Mouse (Mus musculus) stomach, embryonic 16.5 days (tissue): Measurements from ENCODE around the gene Timp3. TPM values are rescaled to one million over a fixed set of nuclear protein-coding genes. Genes with fewer than 3 reads are reported as not detected.

Experiments used
- ATAC-seq: fragments of 200-750 bp; cut with Nextera tagmentation; 2 replicates; pipeline ENCODE4 v1.8.0; 2017; ENCODE audit warnings: moderate number of reproducible peaks, moderate TSS enrichment; ENCODE audit not compliant: insufficient read depth, low FRiP score
- H3K27ac ChIP-seq: fragments of 300-500 bp; sonication (generic); 2 replicates; pipeline ENCODE4 v1.5.1; 2014; ENCODE audit warnings: low read length
- H3K27me3 ChIP-seq: fragments of 300-500 bp; sonication (generic); 2 replicates; pipeline ENCODE4 v1.6.1; 2014; ENCODE audit warnings: low read length, control low read depth, mixed read lengths; ENCODE audit not compliant: control insufficient read depth, insufficient read depth
- H3K36me3 ChIP-seq: fragments of 300-500 bp; sonication (generic); 2 replicates; pipeline ENCODE4 v1.6.1; 2014; ENCODE audit warnings: low read length; ENCODE audit not compliant: control insufficient read depth, insufficient read depth
- H3K4me1 ChIP-seq: fragments of 300-500 bp; sonication (generic); 2 replicates; pipeline ENCODE4 v1.6.1; 2014; ENCODE audit warnings: low read length, control low read depth, mixed read lengths; ENCODE audit not compliant: control insufficient read depth, insufficient read depth
- H3K4me2 ChIP-seq: fragments of 300-500 bp; sonication (generic); 2 replicates; pipeline ENCODE4 v1.6.1; 2014; ENCODE audit warnings: low read depth, low read length, mixed read lengths
- H3K4me3 ChIP-seq: fragments of 300-500 bp; sonication (generic); replicated peaks from 2 replicates; pipeline ENCODE4 v1.5.1; 2014; ENCODE audit warnings: mild to moderate bottlenecking, low read length
- H3K9ac ChIP-seq: fragments of 300-500 bp; sonication (generic); 2 replicates; pipeline ENCODE4 v1.6.1; 2014; ENCODE audit warnings: low read length
- H3K9me3 ChIP-seq: fragments of 300-500 bp; sonication (generic); replicated peaks from 2 replicates; pipeline ENCODE4 v1.6.1; 2016; ENCODE audit warnings: low read length, control low read depth; ENCODE audit not compliant: control insufficient read depth
- WGBS: fragments of 180-500 bp; shearing (Covaris S2); extraction: QIAGEN DNeasy Blood & Tissue Kit; methylation state at CpG from one replicate; pipeline ENCODE4 v1.1.7; 2014; 5-methylcytosine and 5-hydroxymethylcytosine counted together
- polyA plus RNA-seq: library from polyadenylated mRNA; unstranded; fragments of >200 nt; fragmentation: Nextera tagmentation; extraction: Ambion mirVana; gene quantifications from 2 replicates; pipeline ENCODE4 v1.2.1, GENCODE M21; 2015

Gene Timp3
- polyA plus RNA-seq, 1 experiment from 2014 or later, result 76.1 TPM

- 58% methylated on average over 4 of the region's 4 CpGs for WGBS
- ATAC-seq, result no peak
- Histone ChIP-seq H3K27ac (peak overlapping the region; percentile 36; the same call in 1 of the 2 replicates), H3K4me1 (peaks cover 19% of the 10 kb centered on the region), H3K36me3 (no peaks in the 10 kb centered on the region), H3K9me3 (no peaks in the 10 kb centered on the region), H3K4me2 (no peak overlapping the region), H3K9ac (no peak overlapping the region), H3K4me3 (no peak overlapping the region), H3K27me3 (no peaks in the 10 kb centered on the region)
Measured at GRCm38 (mm10) chr10:86359699-86360098, 59.5 kb downstream of the Timp3 start.

GRCm38 (mm10) chr10:86363669-86364309 lies 63.6 kb downstream of the Timp3 start:
- no peak for ATAC-seq
- 66% methylated on average over 8 of the region's 8 CpGs for WGBS

GRCm38 (mm10) chr10:86365632-86366092 lies 65.5 kb downstream of the Timp3 start:
- WGBS, result 28% methylated on average over 5 of the region's 5 CpGs
- Histone ChIP-seq H3K9me3 (no peaks in the 10 kb centered on the region), H3K27ac (no peak overlapping the region), H3K4me1 (peaks cover 23% of the 10 kb centered on the region), H3K27me3 (no peaks in the 10 kb centered on the region), H3K4me2 (no peak overlapping the region), H3K4me3 (no peak overlapping the region), H3K36me3 (no peaks in the 10 kb centered on the region), H3K9ac (no peak overlapping the region)
- ATAC-seq, result peak; percentile 92

More at GRCm38 (mm10) chr10:86363669-86364309, 63.6 kb downstream of the Timp3 start:
- Histone ChIP-seq H3K4me1 (peaks cover 30% of the 10 kb centered on the region), H3K36me3 (no peaks in the 10 kb centered on the region), H3K4me3 (no peak overlapping the region), H3K27me3 (no peaks in the 10 kb centered on the region), H3K9ac (no peak overlapping the region), H3K9me3 (no peaks in the 10 kb centered on the region), H3K4me2 (no peak overlapping the region), H3K27ac (no peak overlapping the region)

GRCm38 (mm10) chr10:86367346-86367745 lies 67.2 kb downstream of the Timp3 start:
- Histone ChIP-seq H3K27ac (no peak overlapping the region), H3K4me1 (peaks cover 23% of the 10 kb centered on the region), H3K9me3 (no peaks in the 10 kb centered on the region), H3K4me2 (no peak overlapping the region), H3K9ac (no peak overlapping the region), H3K4me3 (no peak overlapping the region), H3K36me3 (no peaks in the 10 kb centered on the region), H3K27me3 (no peaks in the 10 kb centered on the region)
- 87% methylated on average over 4 of the region's 4 CpGs for WGBS
- ATAC-seq, result no peak

- Histone ChIP-seq H3K9ac (no peak overlapping the region), H3K36me3 (no peaks in the 10 kb centered on the region), H3K27ac (no peak overlapping the region), H3K9me3 (no peaks in the 10 kb centered on the region), H3K4me1 (peaks cover 13% of the 10 kb centered on the region; the same call in 1 of the 2 replicates), H3K4me2 (no peak overlapping the region), H3K4me3 (no peak overlapping the region), H3K27me3 (no peaks in the 10 kb centered on the region)
- peak; percentile 48; the same call in 1 of the 2 replicates for ATAC-seq
- 34% methylated on average over 12 of the region's 12 CpGs for WGBS
Measured at GRCm38 (mm10) chr10:86368811-86369210, 68.6 kb downstream of the Timp3 start.

- H3K27ac ChIP-seq, result no peak overlapping the region
- peaks cover 10% of the 10 kb centered on the region; the same call in 1 of the 2 replicates for H3K4me1 ChIP-seq
- H3K4me2 ChIP-seq, result no peak overlapping the region
- 71% methylated on average over 4 of the region's 4 CpGs for WGBS
- no peaks in the 10 kb centered on the region for H3K9me3 ChIP-seq
- no peaks in the 10 kb centered on the region for H3K27me3 ChIP-seq
- H3K4me3 ChIP-seq, result no peak overlapping the region
- H3K36me3 ChIP-seq, result no peaks in the 10 kb centered on the region
- no peak for ATAC-seq
- no peak overlapping the region for H3K9ac ChIP-seq
Measured at GRCm38 (mm10) chr10:86369346-86369745, 69.2 kb downstream of the Timp3 start.

- Histone ChIP-seq H3K4me2 (no peak overlapping the region), H3K4me1 (no peaks in the 10 kb centered on the region), H3K36me3 (no peaks in the 10 kb centered on the region), H3K4me3 (no peak overlapping the region), H3K27ac (no peak overlapping the region), H3K9ac (no peak overlapping the region), H3K27me3 (no peaks in the 10 kb centered on the region), H3K9me3 (no peaks in the 10 kb centered on the region)
- ATAC-seq, result no peak
Measured at GRCm38 (mm10) chr10:86371561-86371960, 71.4 kb downstream of the Timp3 start.

- H3K9ac ChIP-seq, result no peak overlapping the region
- no peaks in the 10 kb centered on the region for H3K4me1 ChIP-seq
- no peak overlapping the region for H3K4me2 ChIP-seq
- 80% methylated on average over 2 of the region's 2 CpGs for WGBS
- no peak overlapping the region for H3K4me3 ChIP-seq
- no peaks in the 10 kb centered on the region for H3K27me3 ChIP-seq
- no peak overlapping the region for H3K27ac ChIP-seq
- no peaks in the 10 kb centered on the region for H3K36me3 ChIP-seq
- no peaks in the 10 kb centered on the region for H3K9me3 ChIP-seq
- no peak for ATAC-seq
Measured at GRCm38 (mm10) chr10:86374061-86374460, 73.9 kb downstream of the Timp3 start.

- Histone ChIP-seq H3K27me3 (no peaks in the 10 kb centered on the region), H3K4me3 (no peak overlapping the region), H3K9me3 (no peaks in the 10 kb centered on the region), H3K36me3 (no peaks in the 10 kb centered on the region), H3K27ac (no peak overlapping the region), H3K9ac (no peak overlapping the region), H3K4me2 (no peak overlapping the region), H3K4me1 (0 out of 2 replicates have a peak, but pooled peaks cover under 1% of the 10 kb centered on the region)
- ATAC-seq, result no peak; the same call in 1 of the 2 replicates
- WGBS, result 58% methylated on average over 11 of the region's 11 CpGs
Measured at GRCm38 (mm10) chr10:86375903-86376302, 75.7 kb downstream of the Timp3 start.
